Mouse (Mus musculus): ENCODE measurements around the gene Banp. TPM values are rescaled to one million over a fixed set of nuclear protein-coding genes. Genes with fewer than 3 reads are reported as not detected.

Gene Banp
- polyA plus RNA-seq, 1 experiment from 2014 or later = 59.0 TPM

- no peak overlapping the region for H3K4me2 ChIP-seq
- no peak overlapping the region for H3K9ac ChIP-seq
- H3K27ac ChIP-seq = no peak overlapping the region
- no peaks in the 10 kb centered on the region for H3K27me3 ChIP-seq
- H3K9me3 ChIP-seq = no peaks in the 10 kb centered on the region
- no peak for ATAC-seq (ENCODE audit: low FRiP score)
- 85% methylated on average over 7 of the region's 7 CpGs for WGBS
- peaks cover 28% of the 10 kb centered on the region for H3K4me1 ChIP-seq (replicated peaks)
- H3K4me3 ChIP-seq = no peak overlapping the region
- no peaks in the 10 kb centered on the region for H3K36me3 ChIP-seq
These were observed 3.2 kb upstream of the Banp start for GRCm38 (mm10) chr8:121946351-121946750.

DNA sequence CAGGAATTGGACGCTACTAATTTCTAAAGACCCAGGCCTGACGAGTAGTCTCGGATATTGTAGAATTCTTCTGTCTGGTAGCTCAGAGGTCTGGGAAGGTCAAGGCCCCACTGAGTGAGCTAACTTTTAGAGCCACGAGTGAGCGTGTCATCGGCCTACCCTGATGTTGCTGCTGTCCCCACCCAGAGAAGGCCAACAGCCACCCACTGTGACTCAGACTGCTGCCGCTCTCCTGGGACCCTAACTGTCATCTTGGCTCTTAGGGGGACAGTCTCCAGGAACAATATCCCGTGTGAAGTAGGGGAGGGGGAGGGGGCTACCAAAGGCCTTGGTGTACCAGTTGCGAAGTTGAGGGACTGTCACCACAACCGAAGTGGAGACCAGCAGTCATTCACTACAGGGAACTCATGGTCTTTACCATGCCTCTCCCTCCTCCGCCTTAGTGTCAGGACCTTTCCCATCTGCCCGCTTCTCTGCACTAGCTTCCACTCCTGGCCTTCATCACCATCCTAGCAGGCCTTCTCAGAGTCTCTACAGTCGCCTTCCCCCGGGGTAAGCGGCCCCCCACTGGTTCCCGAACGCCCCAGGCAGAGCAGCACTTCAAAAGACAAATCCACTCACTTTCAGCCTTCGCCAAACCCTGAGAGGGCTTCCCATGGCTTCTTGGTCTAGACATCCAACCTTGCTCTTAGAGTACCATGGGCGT is 2.4 kb upstream of the Banp start:
- peaks cover 36% of the 10 kb centered on the region for H3K4me1 ChIP-seq (replicated peaks)
- H3K27ac ChIP-seq = peak overlapping the region; percentile 78
- H3K9ac ChIP-seq = 0 out of 2 replicates have a peak overlapping the region, but pooled peaks have one; percentile 24
- no peaks in the 10 kb centered on the region for H3K36me3 ChIP-seq
- H3K4me2 ChIP-seq = peak overlapping the region; percentile 64
- ATAC-seq (ENCODE audit: low FRiP score) = no peak
- H3K27me3 ChIP-seq = no peaks in the 10 kb centered on the region
- no peaks in the 10 kb centered on the region for H3K9me3 ChIP-seq
- WGBS = 26% methylated on average over 19 of the region's 19 CpGs
- H3K4me3 ChIP-seq = peak overlapping the region; percentile 36

DNA sequence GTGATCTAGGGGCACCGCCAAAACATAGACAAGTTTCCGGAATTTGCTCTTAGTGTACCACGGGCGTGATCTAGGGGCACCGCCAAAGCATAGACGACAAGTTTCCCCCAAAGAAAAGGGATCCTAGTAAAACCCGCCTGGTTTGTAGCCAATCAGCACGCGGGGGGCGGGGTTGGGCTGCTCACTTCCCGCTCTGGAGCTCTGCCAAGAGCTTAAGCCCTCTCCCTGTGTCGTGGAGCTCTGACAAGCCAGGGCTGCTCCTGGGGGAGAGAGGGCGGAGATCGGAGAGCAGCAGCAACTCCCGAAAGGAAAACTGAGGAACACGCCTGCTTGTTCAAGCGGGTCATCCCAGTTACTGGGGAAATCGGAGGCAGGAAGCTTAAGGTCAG is 1.8 kb upstream of the Banp start:
- peak overlapping the region; percentile 72 for H3K9ac ChIP-seq
- no peaks in the 10 kb centered on the region for H3K9me3 ChIP-seq
- peak overlapping the region; percentile 78 for H3K27ac ChIP-seq
- H3K27me3 ChIP-seq = no peaks in the 10 kb centered on the region
- ATAC-seq (ENCODE audit: low FRiP score) = no peak
- WGBS = under 1% methylated on average over 18 of the region's 18 CpGs
- H3K4me2 ChIP-seq = peak overlapping the region; percentile 64
- H3K4me3 ChIP-seq = peak overlapping the region; percentile 36
- H3K4me1 ChIP-seq (replicated peaks) = peaks cover 42% of the 10 kb centered on the region
- no peaks in the 10 kb centered on the region for H3K36me3 ChIP-seq

DNA sequence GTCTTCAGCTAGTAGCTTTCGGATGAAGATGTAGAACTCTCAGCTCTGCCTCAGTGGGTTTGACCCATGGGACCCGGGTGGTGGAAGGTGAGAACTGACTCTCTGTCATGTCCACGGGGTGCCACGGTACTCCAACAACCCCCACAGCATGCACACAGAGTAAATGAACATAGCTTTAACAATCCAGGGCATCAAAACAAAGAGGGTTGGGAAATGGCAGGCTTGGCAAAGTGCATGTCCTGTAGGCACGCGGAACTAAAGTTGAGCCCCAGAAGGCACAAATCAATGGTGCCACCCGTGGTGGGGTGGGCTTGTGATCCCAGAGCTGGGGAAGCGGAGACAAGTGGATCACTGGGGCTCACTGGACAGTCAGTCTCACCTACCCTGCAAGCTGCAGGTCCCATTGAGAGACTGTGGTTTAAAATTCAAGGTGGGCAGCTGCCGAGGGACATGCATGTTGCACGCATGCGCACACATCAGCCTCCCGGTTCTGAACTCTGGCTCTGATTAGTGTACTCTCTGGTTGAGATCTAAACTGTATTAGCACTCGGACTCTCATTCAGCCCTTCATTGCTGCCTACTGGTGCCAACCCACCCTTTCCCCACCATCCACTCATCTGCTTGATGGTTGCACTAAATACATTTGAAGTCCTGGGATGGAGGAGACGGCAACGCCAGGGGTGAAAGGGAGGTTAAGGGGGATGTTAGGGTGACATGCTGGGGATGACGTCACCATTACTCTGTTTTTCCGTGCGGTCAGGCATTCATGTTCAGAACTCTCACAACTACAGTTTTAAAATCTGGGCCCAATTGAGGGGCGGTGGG is 1.0 kb upstream of the Banp start:
- no peak for ATAC-seq (ENCODE audit: low FRiP score)
- Histone ChIP-seq H3K9ac (peak overlapping the region; percentile 72; the same call in 1 of the 2 replicates), H3K27me3 (no peaks in the 10 kb centered on the region), H3K36me3 (no peaks in the 10 kb centered on the region), H3K4me2 (peak overlapping the region; percentile 64), H3K27ac (peak overlapping the region; percentile 76), H3K4me1 (replicated peaks) (peaks cover 45% of the 10 kb centered on the region), H3K9me3 (no peaks in the 10 kb centered on the region), H3K4me3 (peak overlapping the region; percentile 36)
- WGBS = 62% methylated on average over 19 of the region's 19 CpGs

DNA sequence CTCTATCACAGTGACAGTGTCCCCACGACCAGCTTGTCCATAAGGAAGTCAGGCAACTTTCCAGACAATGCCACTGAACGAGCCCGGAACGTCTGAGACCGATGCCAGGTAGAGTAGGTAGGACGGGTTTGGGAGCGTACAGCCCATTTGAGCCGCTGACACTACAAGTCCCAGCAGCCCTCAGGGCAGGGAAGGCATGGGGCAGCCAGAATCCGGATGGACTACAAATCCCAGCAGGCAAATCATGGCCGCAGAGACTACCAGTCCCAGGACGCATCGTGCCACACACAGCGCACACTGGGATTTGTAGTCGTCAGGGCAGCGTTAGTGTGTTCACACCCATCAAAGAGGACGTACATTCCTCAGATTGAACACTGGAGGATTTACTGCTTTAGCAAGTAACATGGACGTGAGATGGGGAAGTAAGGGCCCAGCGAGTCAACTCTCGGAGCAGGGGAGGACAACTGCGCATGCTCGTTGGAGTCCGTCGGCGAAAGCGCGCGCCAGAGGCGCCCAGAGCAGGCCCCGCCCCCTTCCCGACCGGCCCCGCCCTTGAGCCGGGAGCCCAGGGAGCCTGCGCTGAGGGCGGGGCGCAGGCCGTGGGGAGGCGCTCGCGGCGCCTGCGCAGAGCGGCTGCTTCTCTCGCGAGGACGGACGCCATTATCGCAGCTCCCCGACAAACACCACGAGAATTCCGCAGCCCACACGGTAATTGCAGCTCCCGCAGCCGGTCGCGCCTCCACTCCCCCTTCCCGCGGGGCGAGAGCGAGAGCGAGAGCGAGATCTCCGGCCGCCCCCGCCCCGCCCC is 595 bp downstream of the Banp start:
- peak overlapping the region; percentile 72 for H3K4me3 ChIP-seq
- H3K9ac ChIP-seq = peak overlapping the region; percentile 99
- peaks cover 53% of the 10 kb centered on the region for H3K4me1 ChIP-seq (replicated peaks)
- peak; percentile 96 for ATAC-seq (ENCODE audit: low FRiP score)
- H3K4me2 ChIP-seq = peak overlapping the region; percentile 92
- peaks cover 12% of the 10 kb centered on the region for H3K36me3 ChIP-seq
- whole genome bisulfite sequencing = under 1% methylated on average over 55 of the region's 66 CpGs
- no peaks in the 10 kb centered on the region for H3K27me3 ChIP-seq
- H3K9me3 ChIP-seq = no peaks in the 10 kb centered on the region
- H3K27ac ChIP-seq = peak overlapping the region; percentile 97

GRCm38 (mm10) chr8:121950749-121951655 is 1.5 kb downstream of the Banp start:
- Histone ChIP-seq H3K4me3 (peak overlapping the region; percentile 72), H3K9me3 (no peaks in the 10 kb centered on the region), H3K27ac (peak overlapping the region; percentile 97), H3K9ac (peak overlapping the region; percentile 99), H3K27me3 (no peaks in the 10 kb centered on the region), H3K4me2 (peak overlapping the region; percentile 92), H3K36me3 (peaks cover 19% of the 10 kb centered on the region), H3K4me1 (replicated peaks) (peaks cover 58% of the 10 kb centered on the region)
- ATAC-seq (ENCODE audit: low FRiP score) = peak; percentile 18
- under 1% methylated on average over 87 of the region's 97 CpGs for WGBS

- peak overlapping the region; percentile 99 for H3K9ac ChIP-seq
- H3K36me3 ChIP-seq = peaks cover 20% of the 10 kb centered on the region
- no peaks in the 10 kb centered on the region for H3K27me3 ChIP-seq
- H3K4me2 ChIP-seq = peak overlapping the region; percentile 92
- ATAC-seq (ENCODE audit: low FRiP score) = no peak
- peaks cover 63% of the 10 kb centered on the region for H3K4me1 ChIP-seq (replicated peaks)
- H3K4me3 ChIP-seq = peak overlapping the region; percentile 72
- WGBS = 42% methylated on average over 7 of the region's 7 CpGs
- H3K27ac ChIP-seq = peak overlapping the region; percentile 97
- H3K9me3 ChIP-seq = no peaks in the 10 kb centered on the region
These were observed 2.1 kb downstream of the Banp start for GRCm38 (mm10) chr8:121951656-121952009.

- H3K36me3 ChIP-seq = peaks cover 20% of the 10 kb centered on the region
- H3K4me3 ChIP-seq = peak overlapping the region; percentile 72
- H3K27ac ChIP-seq = no peak overlapping the region
- H3K27me3 ChIP-seq = no peaks in the 10 kb centered on the region
- ATAC-seq (ENCODE audit: low FRiP score) = no peak
- H3K9me3 ChIP-seq = no peaks in the 10 kb centered on the region
- H3K4me2 ChIP-seq = peak overlapping the region; percentile 92
- H3K9ac ChIP-seq = peak overlapping the region; percentile 60; the same call in 1 of the 2 replicates
- peaks cover 59% of the 10 kb centered on the region for H3K4me1 ChIP-seq (replicated peaks)
These were observed 2.6 kb downstream of the Banp start for GRCm38 (mm10) chr8:121952122-121952521.

- peaks cover 54% of the 10 kb centered on the region for H3K4me1 ChIP-seq (replicated peaks)
- H3K9me3 ChIP-seq = no peaks in the 10 kb centered on the region
- H3K9ac ChIP-seq = 0 out of 2 replicates have a peak overlapping the region, but pooled peaks have one; percentile 60
- H3K4me2 ChIP-seq = peak overlapping the region; percentile 92; the same call in 1 of the 2 replicates
- H3K27ac ChIP-seq = no peak overlapping the region
- 0 out of 2 replicates have a peak overlapping the region, but pooled peaks have one; percentile 72 for H3K4me3 ChIP-seq
- WGBS = 86% methylated on average over 7 of the region's 7 CpGs
- H3K27me3 ChIP-seq = no peaks in the 10 kb centered on the region
- H3K36me3 ChIP-seq = peaks cover 20% of the 10 kb centered on the region
- ATAC-seq (ENCODE audit: low FRiP score) = no peak
These were observed 3.2 kb downstream of the Banp start for GRCm38 (mm10) chr8:121952800-121953199.

GRCm38 (mm10) chr8:121953821-121954545 is 4.4 kb downstream of the Banp start:
- peaks cover 50% of the 10 kb centered on the region for H3K4me1 ChIP-seq (replicated peaks)
- no peak overlapping the region for H3K4me2 ChIP-seq
- H3K27me3 ChIP-seq = no peaks in the 10 kb centered on the region
- no peak overlapping the region for H3K27ac ChIP-seq
- WGBS = 63% methylated on average over 3 of the region's 3 CpGs
- peaks cover 20% of the 10 kb centered on the region for H3K36me3 ChIP-seq
- H3K4me3 ChIP-seq = no peak overlapping the region
- no peak for ATAC-seq (ENCODE audit: low FRiP score)
- no peaks in the 10 kb centered on the region for H3K9me3 ChIP-seq
- no peak overlapping the region for H3K9ac ChIP-seq
